Mouse (Mus musculus) heart, embryonic 16.5 days (tissue): ENCODE results near the gene Hoxa7. TPM values are rescaled to one million over a fixed set of nuclear protein-coding genes. Genes with fewer than 3 reads are reported as not detected.
A peak's percentile ranks its signal among the peaks of the same experiment; 100 is the strongest.

Experiments
- ATAC-seq: fragments of 200-750 bp; cut with Nextera tagmentation; replicated peaks from 2 replicates; pipeline ENCODE4 v1.8.0; 2017; ENCODE audit warnings: moderate number of reproducible peaks; ENCODE audit not compliant: insufficient read depth, low FRiP score; ENCODE audit errors: extremely low read depth
- H3K27ac ChIP-seq: fragments of 300-500 bp; sonication (generic); 2 replicates; pipeline ENCODE4 v1.5.1; 2014; ENCODE audit warnings: mild to moderate bottlenecking, low read length, control low read depth, moderate library complexity
- H3K27me3 ChIP-seq: fragments of 300-500 bp; sonication (generic); 2 replicates; pipeline ENCODE4 v1.6.1; 2014; ENCODE audit warnings: low read length, mixed read lengths; ENCODE audit not compliant: control insufficient read depth, insufficient read depth
- H3K36me3 ChIP-seq: fragments of 300-500 bp; sonication (generic); 2 replicates; pipeline ENCODE4 v1.6.1; 2014; ENCODE audit not compliant: control insufficient read depth, insufficient read depth
- H3K4me1 ChIP-seq: fragments of 300-500 bp; sonication (generic); 2 replicates; pipeline ENCODE4 v1.6.1; 2014; ENCODE audit warnings: low read length, mixed read lengths; ENCODE audit not compliant: control insufficient read depth, insufficient read depth
- H3K4me2 ChIP-seq: fragments of 300-500 bp; sonication (generic); 2 replicates; pipeline ENCODE4 v1.6.1; 2014; ENCODE audit warnings: low read depth, mild to moderate bottlenecking, control low read depth, low read length
- H3K4me3 ChIP-seq: fragments of 300-500 bp; sonication (generic); 2 replicates; pipeline ENCODE4 v1.5.1; 2014; ENCODE audit warnings: mild to moderate bottlenecking, control low read depth, low read length
- H3K9ac ChIP-seq: fragments of 300-500 bp; sonication (generic); 2 replicates; pipeline ENCODE4 v1.6.1; 2014; ENCODE audit warnings: low read length, control low read depth
- H3K9me3 ChIP-seq: fragments of 300-500 bp; sonication (generic); replicated peaks from 2 replicates; pipeline ENCODE4 v1.6.1; 2016; ENCODE audit warnings: low read length; ENCODE audit not compliant: control insufficient read depth
- WGBS: fragments of 180-500 bp; shearing (Covaris S2); extraction: QIAGEN DNeasy Blood & Tissue Kit; methylation state at CpG from one replicate; pipeline ENCODE4 v1.1.7; 2014; 5-methylcytosine and 5-hydroxymethylcytosine counted together
- polyA plus RNA-seq: library from polyadenylated mRNA; unstranded; fragments of >200 nt; fragmentation: Nextera tagmentation; extraction: Ambion mirVana; gene quantifications from 2 replicates; pipeline ENCODE4 v1.2.1, GENCODE M21; 2015

Gene Hoxa7
- polyA plus RNA-seq, 1 experiment from 2014 or later: 0.38 TPM

DNA sequence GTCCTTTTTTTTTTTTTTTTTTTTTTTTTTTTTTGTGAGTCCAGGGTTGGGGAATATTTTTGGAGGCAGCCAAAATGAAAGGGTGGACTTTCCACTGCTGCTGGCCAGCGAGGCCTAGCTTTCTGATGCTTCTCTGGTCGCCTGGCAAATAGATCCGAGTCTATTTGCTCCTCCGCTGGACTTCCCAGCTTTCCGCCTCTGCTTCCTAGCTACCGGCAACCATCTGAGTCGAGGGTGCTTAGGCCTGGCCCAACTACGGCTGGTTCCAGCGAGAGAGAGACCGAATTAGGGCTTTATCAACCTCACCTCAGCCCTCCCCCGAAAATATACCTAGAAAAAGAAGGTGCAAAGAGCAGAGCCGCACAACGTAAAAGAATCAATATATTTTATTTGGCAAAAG is 1.1 kb upstream of the Hoxa7 start:
- Histone ChIP-seq H3K27ac (no peak overlapping the region), H3K27me3 (peaks cover 96% of the 10 kb centered on the region), H3K9me3 (no peaks in the 10 kb centered on the region), H3K36me3 (no peaks in the 10 kb centered on the region), H3K9ac (no peak overlapping the region), H3K4me3 (no peak overlapping the region), H3K4me2 (no peak overlapping the region), H3K4me1 (peaks cover 3% of the 10 kb centered on the region)
- WGBS: 26% methylated on average over 13 of the region's 13 CpGs
- ATAC-seq: no peak

DNA sequence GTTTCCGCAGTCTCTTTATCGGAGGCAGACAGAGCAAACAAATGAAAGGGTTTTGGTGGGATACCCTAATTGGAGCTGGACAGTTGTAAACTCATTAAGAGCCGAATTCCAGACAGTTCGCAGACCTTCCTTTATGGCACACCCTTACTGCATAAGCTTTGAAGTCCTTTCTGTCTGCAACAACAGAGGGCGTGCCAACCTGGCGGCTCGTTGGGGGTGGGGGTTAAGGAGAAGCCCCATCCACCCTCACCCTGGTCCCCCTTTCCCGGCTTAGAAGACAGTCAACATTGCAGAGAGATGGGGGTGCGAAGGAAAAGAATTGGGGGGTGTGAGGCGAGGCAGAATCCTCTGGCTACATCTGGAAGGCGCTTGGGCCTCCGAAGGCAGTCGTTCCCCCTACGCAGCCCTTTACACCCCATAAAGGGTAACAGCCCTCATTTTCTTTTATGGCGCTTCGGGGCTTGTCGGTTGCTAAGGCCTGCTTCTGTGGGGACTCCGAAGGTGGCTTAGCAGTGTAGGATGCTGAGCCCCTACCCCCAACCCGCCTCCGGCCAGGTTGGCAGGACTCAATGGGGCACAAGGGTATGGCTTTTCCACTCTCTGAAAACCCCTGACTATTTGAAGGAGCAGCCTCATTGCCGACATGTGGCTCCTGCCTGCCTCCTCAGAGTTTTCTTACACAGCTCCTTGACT is 485 bp upstream of the Hoxa7 start:
- H3K4me1 ChIP-seq: peaks cover 6% of the 10 kb centered on the region
- no peaks in the 10 kb centered on the region for H3K36me3 ChIP-seq
- no peak for ATAC-seq
- H3K27me3 ChIP-seq: peaks cover 96% of the 10 kb centered on the region
- H3K4me3 ChIP-seq: peak overlapping the region; percentile 71
- no peaks in the 10 kb centered on the region for H3K9me3 ChIP-seq
- H3K27ac ChIP-seq: no peak overlapping the region
- WGBS: 14% methylated on average over 21 of the region's 21 CpGs
- no peak overlapping the region for H3K9ac ChIP-seq
- peak overlapping the region; percentile 97 for H3K4me2 ChIP-seq

DNA sequence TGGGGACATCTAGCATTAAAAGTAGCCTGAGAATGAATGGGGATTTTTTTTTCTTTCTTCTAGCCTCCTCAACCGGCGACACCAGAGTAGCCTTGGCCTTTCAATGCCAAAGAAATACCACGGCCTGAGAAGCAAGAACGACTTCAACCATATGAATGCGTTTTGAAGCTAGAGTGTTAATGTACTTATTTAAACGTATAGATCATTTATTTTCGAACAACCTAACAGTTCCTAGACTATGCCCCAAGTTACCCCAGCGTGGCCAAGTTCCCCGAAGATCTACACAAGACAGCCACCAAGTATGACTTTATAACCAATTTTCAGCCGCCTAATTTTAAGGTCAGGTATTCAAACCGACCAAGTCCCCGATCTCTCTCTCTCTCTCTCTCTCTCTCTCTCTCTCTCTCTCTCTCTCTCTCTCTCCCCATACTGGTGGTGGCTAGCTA is 766 bp downstream of the Hoxa7 start:
- peak overlapping the region; percentile 71 for H3K4me3 ChIP-seq
- H3K36me3 ChIP-seq: no peaks in the 10 kb centered on the region
- peaks cover 96% of the 10 kb centered on the region for H3K27me3 ChIP-seq
- H3K9me3 ChIP-seq: no peaks in the 10 kb centered on the region
- no peak overlapping the region for H3K9ac ChIP-seq
- ATAC-seq: no peak
- no peak overlapping the region for H3K27ac ChIP-seq
- H3K4me1 ChIP-seq: peaks cover 11% of the 10 kb centered on the region
- 19% methylated on average over 12 of the region's 12 CpGs for WGBS
- peak overlapping the region; percentile 97 for H3K4me2 ChIP-seq

GRCm38 (mm10) chr6:52220003-52220864 is 1.4 kb downstream of the Hoxa7 start:
- whole genome bisulfite sequencing: 38% methylated on average over 32 of the region's 32 CpGs
- no peak overlapping the region for H3K4me3 ChIP-seq

DNA sequence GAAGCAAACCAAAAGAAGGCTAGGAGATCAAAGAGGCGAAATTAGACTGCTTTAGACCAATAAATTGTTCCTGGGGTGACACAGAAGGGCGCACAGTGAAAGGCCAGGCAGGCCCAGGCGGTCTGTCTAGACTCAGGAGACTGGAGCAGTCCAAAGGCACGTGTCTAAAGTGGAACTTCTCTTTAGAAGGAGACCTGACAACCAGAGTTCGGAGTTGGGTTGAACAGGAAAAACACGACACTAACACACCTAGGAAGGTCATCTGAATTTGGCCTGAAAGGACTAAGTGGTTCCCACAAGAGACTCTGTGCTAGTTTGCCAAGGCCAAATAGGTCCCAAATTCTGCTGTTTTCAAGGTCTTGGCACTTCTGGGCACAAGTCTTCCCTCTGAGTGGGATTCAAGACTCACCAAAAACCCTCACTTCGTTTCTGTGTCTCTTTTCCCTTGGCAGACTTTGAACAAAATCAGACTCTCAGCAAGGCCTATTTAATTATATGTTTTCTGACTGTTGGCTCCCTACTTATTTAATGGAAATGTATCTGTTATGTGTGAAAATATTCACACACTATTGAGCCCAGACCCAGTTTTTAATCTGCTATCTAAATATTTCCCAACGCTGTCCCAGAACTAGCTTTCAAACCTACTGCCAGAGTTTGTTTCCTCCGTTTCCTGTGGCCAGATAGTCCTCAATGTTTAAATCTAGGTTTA is 2.3 kb downstream of the Hoxa7 start:
- peaks cover 11% of the 10 kb centered on the region for H3K4me1 ChIP-seq
- no peaks in the 10 kb centered on the region for H3K9me3 ChIP-seq
- H3K27me3 ChIP-seq: peaks cover 98% of the 10 kb centered on the region
- no peak overlapping the region for H3K27ac ChIP-seq
- H3K4me3 ChIP-seq: no peak overlapping the region
- H3K9ac ChIP-seq: no peak overlapping the region
- no peak for ATAC-seq
- no peak overlapping the region for H3K4me2 ChIP-seq
- H3K36me3 ChIP-seq: no peaks in the 10 kb centered on the region
- WGBS: 44% methylated on average over 9 of the region's 9 CpGs

More at GRCm38 (mm10) chr6:52220003-52220864, 1.4 kb downstream of the Hoxa7 start:
- Histone ChIP-seq H3K4me2 (no peak overlapping the region), H3K27ac (no peak overlapping the region), H3K9ac (no peak overlapping the region), H3K36me3 (no peaks in the 10 kb centered on the region), H3K27me3 (peaks cover 96% of the 10 kb centered on the region), H3K4me1 (peaks cover 11% of the 10 kb centered on the region), H3K9me3 (no peaks in the 10 kb centered on the region)
- ATAC-seq: no peak

GRCm38 (mm10) chr6:52218643-52219215 is 2.9 kb downstream of the Hoxa7 start:
- H3K27ac ChIP-seq: no peak overlapping the region
- no peaks in the 10 kb centered on the region for H3K36me3 ChIP-seq
- H3K9me3 ChIP-seq: no peaks in the 10 kb centered on the region
- H3K4me3 ChIP-seq: no peak overlapping the region
- no peak overlapping the region for H3K9ac ChIP-seq
- H3K4me2 ChIP-seq: no peak overlapping the region
- ATAC-seq: no peak
- peaks cover 98% of the 10 kb centered on the region for H3K27me3 ChIP-seq
- H3K4me1 ChIP-seq: peaks cover 11% of the 10 kb centered on the region
- WGBS: 19% methylated on average over 14 of the region's 14 CpGs

GRCm38 (mm10) chr6:52217895-52218642 is 3.6 kb downstream of the Hoxa7 start:
- H3K4me2 ChIP-seq: peak overlapping the region; percentile 53; the same call in 1 of the 2 replicates
- H3K9ac ChIP-seq: no peak overlapping the region
- H3K9me3 ChIP-seq: no peaks in the 10 kb centered on the region
- H3K27ac ChIP-seq: no peak overlapping the region
- H3K4me3 ChIP-seq: no peak overlapping the region
- peaks cover 13% of the 10 kb centered on the region for H3K4me1 ChIP-seq
- H3K27me3 ChIP-seq: peaks cover 99% of the 10 kb centered on the region
- H3K36me3 ChIP-seq: no peaks in the 10 kb centered on the region
- 9% methylated on average over 23 of the region's 23 CpGs for WGBS
- no peak for ATAC-seq

- H3K4me1 ChIP-seq: peaks cover 15% of the 10 kb centered on the region
- H3K36me3 ChIP-seq: no peaks in the 10 kb centered on the region
- H3K27me3 ChIP-seq: peaks cover 98% of the 10 kb centered on the region
- H3K4me2 ChIP-seq: peak overlapping the region; percentile 53
- WGBS: under 1% methylated on average over 25 of the region's 25 CpGs
- no peak overlapping the region for H3K27ac ChIP-seq
- H3K9ac ChIP-seq: no peak overlapping the region
- H3K9me3 ChIP-seq: no peaks in the 10 kb centered on the region
- peak overlapping the region; percentile 42 for H3K4me3 ChIP-seq
- no peak for ATAC-seq
Measured at GRCm38 (mm10) chr6:52217459-52217768, 4.2 kb downstream of the Hoxa7 start.
